Mouse (Mus musculus): ENCODE measurements around the gene Cacna2d1. TPM values are rescaled to one million over a fixed set of nuclear protein-coding genes. Genes with fewer than 3 reads are reported as not detected.

Gene Cacna2d1
- total RNA-seq, 2 experiments from 2014 or later = 141 to 157 TPM

- DNase-seq (ENCODE audit: low spot score in 2 of 2) = no peak
Measured at GRCm38 (mm10) chr5:16047452-16048191, 113.1 kb downstream of the Cacna2d1 start.

GRCm38 (mm10) chr5:16056795-16057194, 122.3 kb downstream of the Cacna2d1 start:
- peak; percentile 16 to 70 for DNase-seq (ENCODE audit: low spot score in 2 of 2)

GRCm38 (mm10) chr5:16062773-16063172, 128.3 kb downstream of the Cacna2d1 start:
- no peak for DNase-seq (ENCODE audit: low spot score in 2 of 2)

GRCm38 (mm10) chr5:16063273-16063672, 128.8 kb downstream of the Cacna2d1 start:
- no peak for DNase-seq (ENCODE audit: low spot score in 2 of 2)

- no peak for DNase-seq (ENCODE audit: low spot score in 2 of 2)
Measured at GRCm38 (mm10) chr5:16063949-16064348, 129.5 kb downstream of the Cacna2d1 start.

GRCm38 (mm10) chr5:16065816-16066215, 131.3 kb downstream of the Cacna2d1 start:
- DNase-seq (ENCODE audit: low spot score in 2 of 2) = no peak

GRCm38 (mm10) chr5:16082253-16082652, 147.8 kb downstream of the Cacna2d1 start:
- no peak for DNase-seq (ENCODE audit: low spot score in 2 of 2)

GRCm38 (mm10) chr5:16086979-16087902, 152.8 kb downstream of the Cacna2d1 start:
- DNase-seq (ENCODE audit: low spot score in 2 of 2) = peak in 1 of 2 experiments; percentile 15

- no peak for DNase-seq (ENCODE audit: low spot score in 2 of 2)
Measured at GRCm38 (mm10) chr5:16087995-16088394, 153.5 kb downstream of the Cacna2d1 start.

- no peak for DNase-seq (ENCODE audit: low spot score in 2 of 2)
Measured at GRCm38 (mm10) chr5:16092540-16092939, 158.0 kb downstream of the Cacna2d1 start.

- DNase-seq (ENCODE audit: low spot score in 2 of 2) = no peak
Measured at GRCm38 (mm10) chr5:16093071-16093693, 158.7 kb downstream of the Cacna2d1 start.

- DNase-seq (ENCODE audit: low spot score in 2 of 2) = peak in 1 of 2 experiments; percentile 20
Measured at GRCm38 (mm10) chr5:16095345-16095744, 160.9 kb downstream of the Cacna2d1 start.

- DNase-seq (ENCODE audit: low spot score in 2 of 2) = no peak
Measured at GRCm38 (mm10) chr5:16098766-16099165, 164.3 kb downstream of the Cacna2d1 start.

- DNase-seq (ENCODE audit: low spot score in 2 of 2) = no peak
Measured at GRCm38 (mm10) chr5:16101820-16102219, 167.3 kb downstream of the Cacna2d1 start.

- DNase-seq (ENCODE audit: low spot score in 2 of 2) = no peak
Measured at GRCm38 (mm10) chr5:16105701-16106100, 171.2 kb downstream of the Cacna2d1 start.

- DNase-seq (ENCODE audit: low spot score in 2 of 2) = no peak
Measured at GRCm38 (mm10) chr5:16110643-16111042, 176.2 kb downstream of the Cacna2d1 start.

GRCm38 (mm10) chr5:16113879-16114278, 179.4 kb downstream of the Cacna2d1 start:
- DNase-seq (ENCODE audit: low spot score in 2 of 2) = no peak

GRCm38 (mm10) chr5:16121334-16121733, 186.8 kb downstream of the Cacna2d1 start:
- DNase-seq (ENCODE audit: low spot score in 2 of 2) = no peak

GRCm38 (mm10) chr5:16122110-16122509, 187.6 kb downstream of the Cacna2d1 start:
- DNase-seq (ENCODE audit: low spot score in 2 of 2) = no peak

GRCm38 (mm10) chr5:16134286-16135094, 200.0 kb downstream of the Cacna2d1 start:
- no peak for DNase-seq (ENCODE audit: low spot score in 2 of 2)

- DNase-seq (ENCODE audit: low spot score in 2 of 2) = no peak
Measured at GRCm38 (mm10) chr5:16135986-16136385, 201.5 kb downstream of the Cacna2d1 start.

All from layer of hippocampus, adult 18-20 months (tissue).